Mouse (Mus musculus) liver, adult (tissue): Measurements from ENCODE around the gene Ddx28.

Experiments used
- GATA4 ChIP-seq: IDR thresholded peaks from 2 replicates; pipeline ENCODE4 v1.6.1; 2014; ENCODE audit warnings: mild to moderate bottlenecking, low read length; ENCODE audit not compliant: insufficient replicate concordance

Ddx28 gene

DNA sequence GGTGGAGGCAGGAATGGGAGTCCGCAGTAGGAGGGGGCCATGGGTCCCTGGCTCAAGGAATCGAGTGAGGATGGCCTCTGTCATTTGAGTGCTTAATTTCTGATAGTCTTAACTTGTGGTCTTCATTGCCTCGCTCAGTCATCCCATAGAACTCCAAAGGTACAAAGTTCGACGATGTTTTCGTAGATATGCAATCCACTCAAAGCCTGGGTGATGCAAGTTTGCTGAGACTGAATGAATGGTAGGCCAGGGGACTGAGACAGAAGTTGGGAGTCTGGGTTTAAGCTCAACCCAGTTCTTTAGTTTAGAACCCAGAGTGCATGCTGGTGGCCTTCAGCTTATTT lies at the start of gene Ddx28:
Gene Ddx28 (minus strand): TSS at position 240 of the 344 bp plus-strand sequence.
- no peak for TF ChIP-seq GATA4

DNA sequence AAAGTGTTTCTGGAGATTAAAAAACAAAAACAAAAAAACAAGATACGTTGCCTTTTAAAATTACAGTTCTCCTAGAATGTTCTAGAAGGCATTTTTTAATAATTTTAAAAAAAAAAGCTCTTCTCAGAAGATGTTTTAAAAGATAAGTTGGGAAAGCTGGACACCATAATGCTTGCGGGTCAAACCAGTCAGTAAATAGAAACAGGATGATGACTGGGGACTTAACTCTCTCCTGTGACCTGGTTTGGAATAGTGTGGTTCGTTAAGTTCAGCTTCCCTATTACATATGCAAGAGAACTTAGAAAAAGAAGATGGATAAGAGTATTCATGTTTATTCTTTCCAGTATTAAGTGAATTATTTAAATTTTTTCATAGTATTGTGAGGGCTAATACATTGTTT lies 48.8 kb upstream of the Ddx28 start:
- TF ChIP-seq GATA4, result no peak

GRCm38 (mm10) chr8:106059613-106060371 lies 48.1 kb upstream of the Ddx28 start:
- no peak for TF ChIP-seq GATA4

DNA sequence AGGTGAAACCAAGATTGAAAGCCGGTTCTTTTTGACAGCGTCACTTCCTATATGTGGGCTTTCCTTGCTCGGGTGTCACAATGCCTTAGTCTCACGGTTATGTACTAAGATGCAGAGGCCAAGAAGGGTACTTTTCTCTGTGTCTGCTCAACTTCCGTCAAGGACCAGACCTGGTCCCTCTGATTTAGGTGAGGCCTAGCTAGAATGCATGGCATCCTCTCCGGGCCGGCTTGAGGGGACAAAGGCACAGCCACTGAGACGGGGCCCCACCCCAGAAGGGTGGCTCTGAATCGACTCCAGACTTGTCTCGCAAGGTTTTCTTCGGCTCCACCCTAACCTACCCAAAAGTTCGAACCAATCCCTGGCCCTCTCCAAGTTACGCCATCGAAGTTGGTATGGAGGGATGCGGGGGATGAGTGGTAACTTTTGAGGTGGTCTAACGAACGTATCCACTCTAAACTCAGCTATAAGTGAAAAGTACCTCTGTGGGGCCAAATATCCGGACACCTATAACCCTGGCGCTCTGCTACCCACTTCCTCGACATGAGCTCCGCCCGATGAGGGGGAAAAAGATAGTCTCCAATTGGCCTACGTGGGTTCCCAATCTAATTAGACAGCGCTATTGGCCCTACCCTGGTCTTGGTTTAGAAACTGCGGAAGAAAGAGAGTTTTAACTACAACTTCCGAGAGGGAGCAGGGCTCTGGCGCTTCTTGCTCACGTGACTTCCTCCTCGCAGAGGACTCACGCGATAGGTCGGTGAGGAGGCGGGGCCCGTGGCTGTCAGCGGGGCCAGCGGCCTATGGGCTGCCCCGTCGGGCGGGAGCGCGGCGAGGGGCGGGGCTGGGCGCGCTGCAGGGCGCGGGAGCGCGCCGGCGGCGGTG lies 47.3 kb upstream of the Ddx28 start, which contains the start of gene Nfatc3:
Gene Nfatc3 (plus strand): TSS at position 110 of the 882 bp plus-strand sequence.
- TF ChIP-seq GATA4, result peak; percentile 8; the same call in 1 of the 2 replicates

- no peak for TF ChIP-seq GATA4
These were observed 44.8 kb upstream of the Ddx28 start for GRCm38 (mm10) chr8:106056455-106056982.

DNA sequence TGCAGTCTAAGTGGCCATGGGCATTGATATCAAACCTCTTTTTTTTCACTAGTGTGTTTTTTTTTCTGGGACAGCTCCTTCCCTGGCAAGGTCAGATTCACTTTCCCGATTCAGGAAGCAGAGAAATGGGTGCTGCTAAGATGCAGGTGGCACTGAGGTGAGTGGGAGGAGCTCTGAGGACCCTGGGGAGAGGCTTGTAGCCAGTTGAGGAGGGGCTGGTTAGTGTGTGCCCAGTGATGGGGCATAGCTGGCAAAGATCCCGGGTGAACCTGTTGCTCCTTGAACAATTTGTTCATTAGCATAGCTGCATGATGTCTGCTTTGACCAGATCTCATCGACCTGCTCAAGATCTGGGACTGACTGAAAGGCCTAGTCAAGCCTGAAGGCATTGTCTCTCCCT lies 43.4 kb upstream of the Ddx28 start:
- no peak for TF ChIP-seq GATA4

GRCm38 (mm10) chr8:106054190-106054811 lies 42.6 kb upstream of the Ddx28 start:
- no peak for TF ChIP-seq GATA4

- TF ChIP-seq GATA4, result no peak
These were observed 40.9 kb upstream of the Ddx28 start for GRCm38 (mm10) chr8:106052510-106053089.

- no peak for TF ChIP-seq GATA4
These were observed 39.4 kb upstream of the Ddx28 start for GRCm38 (mm10) chr8:106051068-106051467.

- TF ChIP-seq GATA4, result no peak
These were observed 38.2 kb upstream of the Ddx28 start for GRCm38 (mm10) chr8:106049840-106050239.

GRCm38 (mm10) chr8:106047854-106048630 lies 36.4 kb upstream of the Ddx28 start:
- no peak for TF ChIP-seq GATA4

DNA sequence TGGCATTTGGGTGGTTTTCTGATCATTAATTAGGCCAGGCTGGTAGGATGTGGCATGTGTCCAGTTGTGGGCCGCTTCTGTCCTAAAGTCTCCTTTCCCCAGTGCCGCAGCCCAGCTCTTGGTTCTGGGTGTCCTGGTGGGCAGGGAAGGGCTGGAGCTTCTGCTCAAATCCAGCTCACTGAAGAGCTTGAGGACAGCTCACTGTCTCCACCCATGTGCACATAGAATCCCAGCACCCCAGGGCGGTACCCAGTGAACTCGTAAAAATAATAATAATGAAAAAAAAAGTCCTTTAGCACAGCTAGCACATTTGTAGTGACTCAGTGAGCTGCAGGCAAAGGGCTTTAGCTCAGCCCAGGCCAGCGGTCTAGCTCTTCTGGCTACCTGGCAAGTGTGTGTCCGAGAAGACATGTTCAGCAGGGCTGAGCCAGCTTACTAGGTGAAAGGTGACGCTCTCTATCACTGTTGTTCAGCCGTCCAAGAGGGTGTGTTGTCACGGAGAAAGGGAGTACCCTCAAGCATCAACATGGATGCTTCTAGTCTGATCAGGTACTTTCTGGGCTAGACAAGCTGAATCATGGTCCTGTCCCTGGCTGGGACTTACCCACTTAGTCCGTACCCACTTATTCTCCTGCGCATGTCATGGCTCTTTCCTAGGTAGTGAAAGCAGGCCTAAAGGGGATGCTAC lies 35.3 kb upstream of the Ddx28 start:
- no peak for TF ChIP-seq GATA4

DNA sequence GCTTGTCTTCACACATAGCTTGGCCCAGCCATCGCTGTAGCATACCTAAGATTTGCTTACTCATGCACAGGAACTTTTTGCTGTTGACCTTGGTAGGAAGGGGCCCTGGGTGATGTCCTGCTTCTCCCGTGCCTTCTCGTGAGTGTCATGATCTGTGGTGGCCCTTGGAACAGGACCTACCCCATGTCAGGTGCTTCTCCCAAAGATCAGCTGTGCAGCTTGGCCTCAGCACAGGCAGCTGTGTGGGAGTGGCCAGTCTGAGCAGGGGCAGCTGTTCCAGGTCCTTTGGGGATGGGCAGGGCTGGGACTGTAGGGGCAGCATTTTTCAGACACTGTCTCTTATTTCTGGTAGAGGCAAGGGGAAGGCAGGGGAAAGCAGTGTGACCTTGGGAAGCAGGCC lies 32.5 kb upstream of the Ddx28 start:
- TF ChIP-seq GATA4, result no peak

GRCm38 (mm10) chr8:106043055-106043454 lies 31.4 kb upstream of the Ddx28 start:
- TF ChIP-seq GATA4, result no peak
